In genomic region chr19:30861441-30861840, GRCm38 (mm10) we compare ENCODE assay signal across 22 mouse cellular contexts.
"Had no signal": no experiment of that assay in that cellular context is flagged by ENCODE, and none has a peak within 500 bp of the region (broad histone marks: within the 10 kb centered on the region; RNA-seq: fewer than 3 reads in every experiment).

No protein-coding gene starts in this region.

- ATAC-seq: liver, postnatal 0 days; lung, postnatal 0 days; midbrain, embryonic 13.5 days; midbrain, embryonic 15.5 days had no signal

- H3K27me3 ChIP-seq: lung, embryonic 15.5 days; megakaryocyte, embryonic 14.5 days; midbrain, embryonic 13.5 days; midbrain, embryonic 15.5 days; neural tube, embryonic 13.5 days; neural tube, embryonic 15.5 days; stomach, embryonic 15.5 days had no signal

- H3K9ac ChIP-seq: liver, postnatal 0 days; lung, embryonic 15.5 days; midbrain, embryonic 13.5 days; midbrain, embryonic 15.5 days; neural tube, embryonic 13.5 days; neural tube, embryonic 15.5 days; stomach, embryonic 15.5 days had no signal

- DNase-seq: liver, postnatal 0 days; lung, adult 2 months; lung, postnatal 14 days; lung, postnatal 36 days; retina, postnatal 1 day; right cerebral cortex, adult 18-20 months; right cerebral cortex, postnatal 25 days; right cerebral cortex, postnatal 4 days; thymus, adult 2 months; thymus, postnatal 25 days; thymus, postnatal 4 days had no signal

- H3K4me3 ChIP-seq: lung, embryonic 15.5 days; megakaryocyte, embryonic 14.5 days; midbrain, embryonic 13.5 days; midbrain, embryonic 15.5 days; neural tube, embryonic 13.5 days; neural tube, embryonic 15.5 days; stomach, embryonic 15.5 days had no signal

- H3K4me1 ChIP-seq: lung, embryonic 15.5 days; megakaryocyte, embryonic 14.5 days; midbrain, embryonic 13.5 days; midbrain, embryonic 15.5 days; neural tube, embryonic 13.5 days; neural tube, embryonic 15.5 days; stomach, embryonic 15.5 days had no signal

- H3K4me2 ChIP-seq: lung, embryonic 15.5 days; midbrain, embryonic 11.5 days; midbrain, embryonic 13.5 days; midbrain, embryonic 15.5 days; neural tube, embryonic 13.5 days; neural tube, embryonic 15.5 days; stomach, embryonic 15.5 days had no signal

- H3K36me3 ChIP-seq: lung, embryonic 15.5 days; midbrain, embryonic 13.5 days; midbrain, embryonic 15.5 days; neural tube, embryonic 13.5 days; neural tube, embryonic 15.5 days; stomach, embryonic 15.5 days had no signal

- H3K27ac ChIP-seq: lung, embryonic 15.5 days; macrophage; midbrain, embryonic 13.5 days; midbrain, embryonic 15.5 days; neural tube, embryonic 13.5 days; neural tube, embryonic 15.5 days; stomach, embryonic 15.5 days; stomach, postnatal 0 days had no signal

- H3K9me3 ChIP-seq: lung, embryonic 15.5 days; megakaryocyte, embryonic 14.5 days; midbrain, embryonic 13.5 days; midbrain, embryonic 15.5 days; neural tube, embryonic 13.5 days; neural tube, embryonic 15.5 days; stomach, embryonic 15.5 days had no signal
